Mouse (Mus musculus) spleen, postnatal 36 days (tissue): Measurements from ENCODE around the gene Atxn1.

Experiments used
- DNase-seq, 2 experiments: peaks; one replicate each; pipeline ENCODE4 v3.0.0; 2022; ENCODE audit warnings: low spot score in 2 of 2, mixed read lengths in 1 of 2

Gene Atxn1

DNA sequence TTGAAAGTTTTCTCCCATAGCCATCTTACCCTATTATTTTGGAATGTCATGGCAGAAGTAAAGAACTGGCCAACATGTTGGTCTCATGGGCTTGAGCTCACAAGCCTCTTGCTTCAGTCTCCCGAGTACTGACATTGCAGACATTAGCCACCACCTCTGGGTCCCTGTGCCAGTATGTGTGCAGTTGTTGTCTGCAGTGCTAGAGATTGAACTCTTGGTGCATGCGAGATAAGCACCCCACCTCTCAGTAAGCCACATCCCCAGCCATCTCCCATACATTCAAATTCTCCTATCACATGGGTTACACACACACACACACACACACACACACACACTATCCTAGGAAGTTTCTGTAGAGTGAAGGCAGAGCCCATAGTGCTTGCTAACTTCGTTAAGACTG, 464.9 kb downstream of the Atxn1 start:
- DNase-seq = no peak
